8 mouse cellular contexts compared by ENCODE assay signal in the genomic region with DNA sequence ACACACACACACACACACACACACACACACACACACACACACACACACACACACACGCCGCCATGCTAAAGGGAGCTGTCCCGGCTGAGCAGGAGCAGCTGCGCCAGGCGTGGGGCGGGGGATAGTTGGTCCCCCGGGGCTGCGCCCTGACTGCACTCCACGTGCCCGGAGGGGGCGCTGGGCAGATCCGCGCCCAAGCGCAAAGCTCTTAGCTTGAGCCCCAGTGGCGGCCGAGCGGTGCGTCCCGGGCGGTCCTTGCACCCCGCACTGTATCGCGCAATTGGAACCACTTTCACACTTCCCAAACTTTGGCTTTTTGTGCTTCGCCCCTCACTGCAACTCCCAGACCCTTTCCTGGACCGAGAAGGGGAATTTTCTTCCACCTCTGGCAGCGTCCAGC. TPM values are rescaled to one million over a fixed set of nuclear protein-coding genes. Genes with fewer than 3 reads are reported as not detected.
DNase-seq lines count a peak whose midpoint lies in the region; ATAC-seq and TF ChIP-seq lines count a peak whose summit lies in the region.

No protein-coding gene starts in this region.

- peak; percentile 50 for TF ChIP-seq CTCF in kidney, postnatal 0 days (IDR thresholded peaks at IDR 0.05; ENCODE audit: low read depth)

- H3K4me2 ChIP-seq in kidney, postnatal 0 days (ENCODE audit: low read length) = peak overlapping the region; percentile 98
- peak overlapping the region; percentile 94 for H3K4me2 ChIP-seq in midbrain, embryonic 11.5 days

- WGBS in kidney, postnatal 0 days = under 1% methylated on average over 24 of the region's 26 CpGs
- 1% methylated on average over 18 of the region's 26 CpGs for WGBS in midbrain, embryonic 11.5 days

- H3K36me3 ChIP-seq in kidney, postnatal 0 days (ENCODE audit: insufficient read depth, low read length) = no peaks in the 10 kb centered on the region
- no peaks in the 10 kb centered on the region for H3K36me3 ChIP-seq in midbrain, embryonic 11.5 days (ENCODE audit: control insufficient read depth, insufficient read depth, low read length)

- H3K4me1 ChIP-seq in kidney, postnatal 0 days (replicated peaks; ENCODE audit: insufficient read depth, low read length) = peaks cover 17% of the 10 kb centered on the region; the same call in 1 of the 2 replicates
- H3K4me1 ChIP-seq in midbrain, embryonic 11.5 days (ENCODE audit: control insufficient read depth, insufficient read depth, low read length) = peaks cover 46% of the 10 kb centered on the region

- peak; percentile 35; the same call in 1 of the 2 replicates for ATAC-seq in kidney, postnatal 0 days (replicated peaks; ENCODE audit: low FRiP score, low read depth)
- peak; percentile 55 for ATAC-seq in midbrain, embryonic 11.5 days (ENCODE audit: low FRiP score)

- H3K27me3 ChIP-seq in kidney, postnatal 0 days (ENCODE audit: insufficient read depth, low read length) = peaks cover 4% of the 10 kb centered on the region; the same call in 1 of the 2 replicates
- H3K27me3 ChIP-seq in midbrain, embryonic 11.5 days (ENCODE audit: control insufficient read depth, insufficient read depth, low read length) = peaks cover 90% of the 10 kb centered on the region

- H3K27ac ChIP-seq in kidney, postnatal 0 days = no peak overlapping the region
- no peak overlapping the region for H3K27ac ChIP-seq in midbrain, embryonic 11.5 days (ENCODE audit: low read depth, low read length)

- peak; percentile 68 for DNase-seq in MN1 (ENCODE audit: low spot score)
- peak; percentile 85 for DNase-seq in embryo, embryonic 11 days
- peak; percentile 41 to 49 for DNase-seq in heart, adult 9 months (ENCODE audit: low spot score in 2 of 2)
- peak; percentile 75 for DNase-seq in kidney, postnatal 0 days (ENCODE audit: low spot score)
- peak; percentile 97 for DNase-seq in midbrain, embryonic 11.5 days (ENCODE audit: low spot score, missing footprints)
- no peak for DNase-seq in spleen, adult 18-20 months
- no peak for DNase-seq in left cerebral cortex, adult 8-10 months (ENCODE audit: low spot score in 2 of 2)
- DNase-seq in T-cell, adult 2 months (ENCODE audit: low spot score) = no peak

- H3K9me3 ChIP-seq in kidney, postnatal 0 days (replicated peaks; ENCODE audit: low read length) = no peaks in the 10 kb centered on the region
- H3K9me3 ChIP-seq in midbrain, embryonic 11.5 days (ENCODE audit: control insufficient read depth, low read length) = no peaks in the 10 kb centered on the region

- peak overlapping the region; percentile 74 for H3K4me3 ChIP-seq in kidney, postnatal 0 days (replicated peaks; ENCODE audit: low read depth, low read length)
- peak overlapping the region; percentile 55 for H3K4me3 ChIP-seq in midbrain, embryonic 11.5 days (ENCODE audit: low read depth, low read length)

- 0 out of 2 replicates have a peak overlapping the region, but pooled peaks have one; percentile 27 for H3K9ac ChIP-seq in kidney, postnatal 0 days (ENCODE audit: low read depth, low read length)
- H3K9ac ChIP-seq in midbrain, embryonic 11.5 days (ENCODE audit: low read length) = no peak overlapping the region

RNA-seq across cellular contexts. Expression of a gene that starts 2.6 kb away (rescaled TPM):
- 6.2 and 6.7 TPM in 2 replicates for polyA plus RNA-seq in kidney, postnatal 0 days (2015; fragmentation: Nextera tagmentation; extraction: Ambion mirVana)
- polyA plus RNA-seq in midbrain, embryonic 11.5 days (2014; fragmentation: Nextera tagmentation; extraction: Ambion mirVana) = 1.6 TPM in 2 replicates
- total RNA-seq in left cerebral cortex, adult 8-10 months (2022) = 1 to 10 TPM; 1.2 to 2.4 (median 1.7) TPM

Comparison
In these comparisons a context has a peak if more than half of its experiments do, and no peak if none do; other contexts are left out.
1. DNase-seq: peak in MN1 (single experiment), embryo, embryonic 11 days (single experiment), heart, adult 9 months (2 of 2), kidney, postnatal 0 days (single experiment) and midbrain, embryonic 11.5 days (single experiment); none in spleen, adult 18-20 months (0 of 2), left cerebral cortex, adult 8-10 months (0 of 2) and T-cell, adult 2 months (single experiment).